Mouse (Mus musculus) spleen, postnatal 0 days (tissue): ENCODE measurements around the gene Bex3. TPM values are rescaled to one million over a fixed set of nuclear protein-coding genes. Genes with fewer than 3 reads are reported as not detected.

ENCODE experiments used
- polyA plus RNA-seq: library from polyadenylated mRNA; unstranded; fragments of >200 nt; fragmentation: Nextera tagmentation; extraction: Ambion mirVana; gene quantifications from 2 replicates; pipeline ENCODE4 v1.2.1, GENCODE M21; 2015

Gene Bex3
- 143 and 151 TPM in 2 replicates for polyA plus RNA-seq

GRCm38 (mm10) chrX:136269743-136270392, at the start of gene Bex3:
TSS of gene Bex3 (plus strand) at chrX:136270253.

GRCm38 (mm10) chrX:136244574-136245229, 25.4 kb upstream of the Bex3 start, which contains the start of gene Tceal9:
TSS of gene Tceal9 (plus strand) at chrX:136245079.

Other genes starting within 250 kb of the Bex3 start
- gene Arxes1, start 236.9 kb upstream of the Bex3 start, polyA plus RNA-seq, result 10.1 and 12.9 TPM in 2 replicates
- 8.3 and 8.5 TPM in 2 replicates for gene Bex2, start 202.0 kb upstream of the Bex3 start, polyA plus RNA-seq
- gene Nxf3, start 185.0 kb upstream of the Bex3 start, polyA plus RNA-seq, result 0.22 and 0.27 TPM in 2 replicates
- 73.2 and 98.4 TPM in 2 replicates for gene Bex4, start 131.3 kb upstream of the Bex3 start, polyA plus RNA-seq
- 86.9 and 103 TPM in 2 replicates for gene Tceal8, start 97.9 kb upstream of the Bex3 start, polyA plus RNA-seq
- gene Tceal5, start 66.4 kb upstream of the Bex3 start, polyA plus RNA-seq, result 0.81 and 1.5 TPM in 2 replicates
- gene Tceal7, start 55.5 kb upstream of the Bex3 start, polyA plus RNA-seq, result 0.22 TPM in 1 of 2 replicates, not detected in the other
- gene Bex1, start 54.7 kb upstream of the Bex3 start, polyA plus RNA-seq, result 2.7 and 3.8 TPM in 2 replicates
- gene Tceal9, start 25.2 kb upstream of the Bex3 start, polyA plus RNA-seq, result 191 and 202 TPM in 2 replicates
- not detected in 2 replicates for gene Kir3dl1, start 247.7 kb downstream of the Bex3 start, polyA plus RNA-seq